Mouse (Mus musculus) heart, embryonic 16.5 days (tissue): ENCODE data around the gene Rcn3. TPM values are rescaled to one million over a fixed set of nuclear protein-coding genes. Genes with fewer than 3 reads are reported as not detected.

ENCODE experiments used
- ATAC-seq: fragments of 200-750 bp; cut with Nextera tagmentation; replicated peaks from 2 replicates; pipeline ENCODE4 v1.8.0; 2017; ENCODE audit warnings: moderate number of reproducible peaks; ENCODE audit not compliant: insufficient read depth, low FRiP score; ENCODE audit errors: extremely low read depth
- H3K27ac ChIP-seq: fragments of 300-500 bp; sonication (generic); 2 replicates; pipeline ENCODE4 v1.5.1; 2014; ENCODE audit warnings: mild to moderate bottlenecking, low read length, control low read depth, moderate library complexity
- H3K27me3 ChIP-seq: fragments of 300-500 bp; sonication (generic); 2 replicates; pipeline ENCODE4 v1.6.1; 2014; ENCODE audit warnings: low read length, mixed read lengths; ENCODE audit not compliant: control insufficient read depth, insufficient read depth
- H3K36me3 ChIP-seq: fragments of 300-500 bp; sonication (generic); 2 replicates; pipeline ENCODE4 v1.6.1; 2014; ENCODE audit not compliant: control insufficient read depth, insufficient read depth
- H3K4me1 ChIP-seq: fragments of 300-500 bp; sonication (generic); 2 replicates; pipeline ENCODE4 v1.6.1; 2014; ENCODE audit warnings: low read length, mixed read lengths; ENCODE audit not compliant: control insufficient read depth, insufficient read depth
- H3K4me2 ChIP-seq: fragments of 300-500 bp; sonication (generic); 2 replicates; pipeline ENCODE4 v1.6.1; 2014; ENCODE audit warnings: low read depth, mild to moderate bottlenecking, control low read depth, low read length
- H3K4me3 ChIP-seq: fragments of 300-500 bp; sonication (generic); 2 replicates; pipeline ENCODE4 v1.5.1; 2014; ENCODE audit warnings: mild to moderate bottlenecking, control low read depth, low read length
- H3K9ac ChIP-seq: fragments of 300-500 bp; sonication (generic); 2 replicates; pipeline ENCODE4 v1.6.1; 2014; ENCODE audit warnings: low read length, control low read depth
- H3K9me3 ChIP-seq: fragments of 300-500 bp; sonication (generic); replicated peaks from 2 replicates; pipeline ENCODE4 v1.6.1; 2016; ENCODE audit warnings: low read length; ENCODE audit not compliant: control insufficient read depth
- WGBS: fragments of 180-500 bp; shearing (Covaris S2); extraction: QIAGEN DNeasy Blood & Tissue Kit; methylation state at CpG from one replicate; pipeline ENCODE4 v1.1.7; 2014; 5-methylcytosine and 5-hydroxymethylcytosine counted together
- polyA plus RNA-seq: library from polyadenylated mRNA; unstranded; fragments of >200 nt; fragmentation: Nextera tagmentation; extraction: Ambion mirVana; gene quantifications from 2 replicates; pipeline ENCODE4 v1.2.1, GENCODE M21; 2015

Rcn3 gene
- polyA plus RNA-seq, 1 experiment from 2014 or later: 207 TPM

- Histone ChIP-seq H3K9me3 (no peaks in the 10 kb centered on the region), H3K4me2 (no peak overlapping the region), H3K36me3 (no peaks in the 10 kb centered on the region), H3K27ac (no peak overlapping the region), H3K9ac (no peak overlapping the region), H3K27me3 (no peaks in the 10 kb centered on the region), H3K4me3 (no peak overlapping the region), H3K4me1 (peaks cover 14% of the 10 kb centered on the region)
- WGBS: 78% methylated on average over 10 of the region's 10 CpGs
- no peak for ATAC-seq
Observed at GRCm38 (mm10) chr7:45058607-45059571, 33.1 kb downstream of the Rcn3 start.

GRCm38 (mm10) chr7:45056972-45057348 lies 35.1 kb downstream of the Rcn3 start:
- Histone ChIP-seq H3K4me1 (peaks cover 9% of the 10 kb centered on the region), H3K4me3 (no peak overlapping the region), H3K27me3 (no peaks in the 10 kb centered on the region), H3K9ac (0 out of 2 replicates have a peak overlapping the region, but pooled peaks have one; percentile 11), H3K9me3 (no peaks in the 10 kb centered on the region), H3K4me2 (no peak overlapping the region), H3K36me3 (no peaks in the 10 kb centered on the region), H3K27ac (no peak overlapping the region)
- no peak for ATAC-seq

- no peak for ATAC-seq
- Histone ChIP-seq H3K9me3 (no peaks in the 10 kb centered on the region), H3K4me2 (no peak overlapping the region), H3K4me3 (no peak overlapping the region), H3K4me1 (peaks cover 10% of the 10 kb centered on the region), H3K27me3 (no peaks in the 10 kb centered on the region), H3K36me3 (no peaks in the 10 kb centered on the region), H3K9ac (0 out of 2 replicates have a peak overlapping the region, but pooled peaks have one; percentile 11), H3K27ac (no peak overlapping the region)
- 57% methylated on average over 14 of the region's 14 CpGs for WGBS
Observed at GRCm38 (mm10) chr7:45056329-45056971, 35.6 kb downstream of the Rcn3 start.

GRCm38 (mm10) chr7:45053931-45054510 lies 38.0 kb downstream of the Rcn3 start:
- Histone ChIP-seq H3K9ac (peak overlapping the region; percentile 75), H3K27ac (peak overlapping the region; percentile 98), H3K4me1 (peaks cover 17% of the 10 kb centered on the region), H3K27me3 (no peaks in the 10 kb centered on the region), H3K4me3 (peak overlapping the region; percentile 96), H3K9me3 (no peaks in the 10 kb centered on the region), H3K4me2 (peak overlapping the region; percentile 84), H3K36me3 (peaks cover 14% of the 10 kb centered on the region)
- peak; percentile 94 for ATAC-seq
- 0% methylated on average over 32 of the region's 33 CpGs for WGBS

GRCm38 (mm10) chr7:45053117-45053930 lies 38.7 kb downstream of the Rcn3 start:
- H3K4me1 ChIP-seq: peaks cover 17% of the 10 kb centered on the region
- no peaks in the 10 kb centered on the region for H3K27me3 ChIP-seq
- peak overlapping the region; percentile 96 for H3K4me3 ChIP-seq
- H3K9ac ChIP-seq: peak overlapping the region; percentile 97
- H3K36me3 ChIP-seq: peaks cover 21% of the 10 kb centered on the region
- peak; percentile 47 for ATAC-seq
- H3K9me3 ChIP-seq: no peaks in the 10 kb centered on the region
- H3K4me2 ChIP-seq: peak overlapping the region; percentile 98
- WGBS: 1% methylated on average over 33 of the region's 59 CpGs
- H3K27ac ChIP-seq: peak overlapping the region; percentile 98

- Histone ChIP-seq H3K9me3 (no peaks in the 10 kb centered on the region), H3K27me3 (no peaks in the 10 kb centered on the region), H3K4me3 (peak within 1 kb of the TSS; percentile 96), H3K4me1 (peaks cover 17% of the 10 kb centered on the region), H3K4me2 (peak within 1 kb of the TSS; percentile 98), H3K36me3 (peaks cover 26% of the 10 kb centered on the region), H3K9ac (peak within 1 kb of the TSS; percentile 97), H3K27ac (peak within 1 kb of the TSS; percentile 98)
- ATAC-seq: no peak
- WGBS: 0% methylated on average over 11 of the region's 18 CpGs
Observed at GRCm38 (mm10) chr7:45052862-45053116, 39.2 kb downstream of the Rcn3 start, which contains the start of gene Prr12. TSS of gene Prr12 (minus strand) at chr7:45052881.

- Histone ChIP-seq H3K4me1 (peaks cover 17% of the 10 kb centered on the region), H3K27ac (peak overlapping the region; percentile 98), H3K4me3 (peak overlapping the region; percentile 96), H3K9ac (peak overlapping the region; percentile 97), H3K27me3 (no peaks in the 10 kb centered on the region), H3K4me2 (peak overlapping the region; percentile 98), H3K9me3 (no peaks in the 10 kb centered on the region), H3K36me3 (peaks cover 31% of the 10 kb centered on the region)
- no peak for ATAC-seq
- WGBS: under 1% methylated on average over 38 of the region's 38 CpGs
Observed at GRCm38 (mm10) chr7:45052181-45052861, 39.7 kb downstream of the Rcn3 start.

GRCm38 (mm10) chr7:45051601-45051974 lies 40.4 kb downstream of the Rcn3 start:
- Histone ChIP-seq H3K36me3 (peaks cover 38% of the 10 kb centered on the region), H3K9me3 (no peaks in the 10 kb centered on the region), H3K27me3 (no peaks in the 10 kb centered on the region), H3K4me2 (peak overlapping the region; percentile 98), H3K27ac (peak overlapping the region; percentile 98), H3K4me1 (peaks cover 17% of the 10 kb centered on the region), H3K4me3 (peak overlapping the region; percentile 96), H3K9ac (peak overlapping the region; percentile 97)
- 3% methylated on average over 13 of the region's 13 CpGs for WGBS
- no peak for ATAC-seq
